Mouse (Mus musculus) brain, embryonic 14.5 days (tissue): ENCODE results near the gene Creb3l2. TPM values are rescaled to one million over a fixed set of nuclear protein-coding genes. Genes with fewer than 3 reads are reported as not detected.

Experiments
- DNase-seq: peaks from one replicate; pipeline ENCODE4 v3.0.0-alpha.2; 2011; ENCODE audit warnings: low read depth
- CTCF ChIP-seq: fragments of 200-500 bp; IDR thresholded peaks from 2 replicates; pipeline ENCODE4 v1.5.1; 2012; ENCODE audit warnings: inconsistent platforms, mild to moderate bottlenecking, moderate library complexity, borderline replicate concordance; ENCODE audit not compliant: insufficient read depth, insufficient read length; ENCODE audit errors: extremely low read depth
- POLR2A ChIP-seq: fragments of 200-500 bp; IDR thresholded peaks from 2 replicates; pipeline ENCODE4 v1.6.1; 2012; ENCODE audit warnings: mild to moderate bottlenecking, inconsistent platforms, borderline replicate concordance; ENCODE audit not compliant: poor library complexity, insufficient read depth, insufficient read length, severe bottlenecking; ENCODE audit errors: extremely low read depth
- polyA plus RNA-seq: library from polyadenylated mRNA; depleted of rRNA; stranded (reverse); fragments of >200 nt; gene quantifications from 2 replicates; pipeline ENCODE4 v1.2.3, GENCODE M21; 2012

Creb3l2 gene
- polyA plus RNA-seq, 1 experiment = 6.4 TPM

DNA sequence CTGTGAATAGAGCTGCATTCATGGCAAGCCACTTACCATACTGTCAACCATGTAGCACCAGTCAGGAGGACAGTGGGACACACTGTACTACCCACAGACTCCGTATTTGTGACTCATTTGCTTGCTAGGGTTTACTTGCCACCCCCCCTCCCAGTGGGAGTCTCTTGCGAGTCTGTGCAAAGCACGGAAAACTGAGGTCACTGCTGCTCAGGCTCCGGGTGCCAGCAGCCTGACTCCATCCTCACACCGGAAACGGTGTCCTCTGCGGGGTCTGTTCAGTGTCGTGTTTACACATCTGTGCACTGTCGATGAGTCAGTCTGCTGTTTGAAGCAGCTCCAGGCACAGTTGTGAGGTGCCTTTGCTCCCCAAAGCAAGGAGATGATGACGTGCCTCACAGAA lies 43.0 kb downstream of the Creb3l2 start:
- TF ChIP-seq POLR2A = no peak
- no peak for TF ChIP-seq CTCF
- DNase-seq = no peak

DNA sequence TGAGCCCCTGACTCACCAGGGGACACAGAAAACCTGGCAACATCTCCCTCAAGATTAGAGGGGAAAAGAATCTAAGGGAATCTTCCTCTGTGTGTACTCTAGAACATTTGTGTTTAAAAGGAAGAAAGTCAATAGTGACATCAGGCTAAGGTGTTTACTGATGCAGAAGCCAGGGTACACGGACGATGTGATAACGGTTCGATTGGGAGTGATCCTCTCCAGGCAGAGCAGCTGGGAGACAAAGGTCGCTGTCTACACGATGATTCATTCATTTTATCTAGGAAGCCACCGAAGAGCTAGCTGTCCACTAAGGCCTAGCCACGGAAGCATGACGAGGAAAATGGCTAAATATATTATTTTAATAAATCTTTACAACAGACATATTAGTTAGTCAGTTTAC lies 44.0 kb downstream of the Creb3l2 start:
- TF ChIP-seq CTCF = no peak
- no peak for TF ChIP-seq POLR2A
- DNase-seq = no peak

DNA sequence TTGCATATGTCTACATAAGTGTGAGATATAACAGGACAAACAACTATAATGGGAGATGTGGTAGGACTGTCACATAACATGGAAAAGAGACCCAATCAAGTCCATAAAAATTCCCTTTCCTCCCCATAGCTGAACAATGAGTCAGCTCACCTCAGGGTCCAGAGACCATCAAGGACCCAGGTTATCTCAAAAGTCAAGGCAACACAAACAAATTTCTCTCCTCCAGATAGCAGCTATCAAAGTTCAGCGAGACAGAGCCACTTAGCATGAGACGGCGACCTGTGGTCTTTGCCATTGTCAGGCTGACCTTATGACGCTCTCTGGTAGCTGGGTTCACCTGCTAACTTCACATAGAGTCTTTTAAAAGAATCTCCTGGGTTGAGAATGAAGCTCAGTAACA lies 44.7 kb downstream of the Creb3l2 start:
- TF ChIP-seq POLR2A (no peak), CTCF (no peak)
- no peak for DNase-seq

DNA sequence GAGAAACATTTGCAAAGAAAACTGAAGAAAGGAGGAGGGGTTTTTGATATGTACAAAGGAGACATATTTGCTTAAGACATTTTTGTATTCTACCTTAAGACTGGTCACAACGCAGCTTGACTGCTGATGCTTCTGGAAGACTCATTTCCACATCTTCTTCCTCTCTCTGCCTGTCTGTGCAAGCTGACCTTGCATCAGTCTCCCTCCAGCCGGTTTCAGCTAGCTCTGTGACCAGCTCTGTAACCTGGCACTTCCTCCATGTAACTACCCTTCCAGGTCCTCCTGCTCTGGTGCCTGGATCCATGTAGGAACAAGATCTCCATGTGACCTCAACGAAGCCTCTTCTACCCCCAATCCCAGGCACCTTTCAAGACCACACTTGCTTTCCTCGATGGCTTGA lies 45.8 kb downstream of the Creb3l2 start:
- TF ChIP-seq CTCF (no peak), POLR2A (no peak)
- DNase-seq = no peak

DNA sequence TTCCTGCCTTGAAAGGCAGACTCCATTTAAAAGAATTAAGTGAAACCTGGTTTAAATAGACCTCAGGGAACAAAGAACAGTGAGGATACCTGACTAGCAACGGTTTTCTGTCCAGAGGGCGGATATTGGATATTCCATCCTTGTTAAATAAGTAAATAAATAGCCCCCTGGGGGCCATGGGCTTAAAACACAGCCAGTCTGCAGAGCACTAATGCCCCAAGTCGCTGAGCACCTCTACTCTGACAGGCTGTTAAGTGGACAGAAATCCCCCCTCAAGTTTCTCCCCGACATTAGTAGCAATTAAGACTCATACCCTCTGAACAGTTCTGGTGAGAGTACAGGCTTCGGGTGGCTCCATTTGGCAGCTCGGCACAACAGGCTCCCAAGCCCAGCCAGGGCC lies 48.7 kb downstream of the Creb3l2 start:
- DNase-seq = no peak
- TF ChIP-seq CTCF (no peak), POLR2A (no peak)

DNA sequence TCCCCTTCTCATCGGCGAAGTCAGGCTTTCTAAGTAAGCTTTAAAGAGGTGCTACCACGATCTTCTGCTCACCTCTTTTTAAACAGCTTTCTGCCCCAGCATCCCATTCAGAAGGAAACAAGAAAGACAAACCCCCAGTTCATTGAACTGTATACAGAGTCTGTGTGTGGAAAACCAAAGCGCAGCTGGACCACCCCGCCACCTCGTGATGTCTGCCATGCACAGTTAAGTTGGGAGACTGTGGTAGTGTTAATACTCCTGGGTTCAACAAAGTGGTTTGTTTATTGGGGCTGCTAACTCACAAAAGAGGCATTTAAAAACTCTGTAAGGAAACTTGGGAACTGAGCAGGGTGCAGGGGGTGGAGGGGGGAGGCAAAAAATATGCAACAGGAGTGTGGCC lies 49.7 kb downstream of the Creb3l2 start:
- peak; percentile 26 for DNase-seq
- TF ChIP-seq CTCF (no peak), POLR2A (no peak)

DNA sequence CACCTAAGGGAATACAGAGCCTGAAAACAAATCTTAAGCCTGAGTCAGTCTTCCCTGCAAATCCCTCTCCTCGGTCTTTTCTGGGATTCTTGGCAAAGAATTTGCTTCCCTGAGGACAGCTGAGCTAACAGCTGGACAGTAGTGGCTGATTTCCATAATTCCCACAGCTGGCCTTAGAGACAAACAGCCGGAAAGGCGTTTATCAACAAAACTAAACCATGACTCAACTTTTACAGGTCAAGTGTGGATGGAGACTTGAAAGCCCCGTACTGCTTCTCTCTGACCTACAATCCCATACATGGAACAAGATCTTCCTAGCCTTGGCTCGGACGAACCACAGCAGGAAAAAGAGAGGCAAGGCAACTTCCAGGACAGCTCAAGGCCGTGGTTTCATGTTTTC lies 50.6 kb downstream of the Creb3l2 start:
- no peak for DNase-seq
- TF ChIP-seq POLR2A = no peak
- no peak for TF ChIP-seq CTCF

DNA sequence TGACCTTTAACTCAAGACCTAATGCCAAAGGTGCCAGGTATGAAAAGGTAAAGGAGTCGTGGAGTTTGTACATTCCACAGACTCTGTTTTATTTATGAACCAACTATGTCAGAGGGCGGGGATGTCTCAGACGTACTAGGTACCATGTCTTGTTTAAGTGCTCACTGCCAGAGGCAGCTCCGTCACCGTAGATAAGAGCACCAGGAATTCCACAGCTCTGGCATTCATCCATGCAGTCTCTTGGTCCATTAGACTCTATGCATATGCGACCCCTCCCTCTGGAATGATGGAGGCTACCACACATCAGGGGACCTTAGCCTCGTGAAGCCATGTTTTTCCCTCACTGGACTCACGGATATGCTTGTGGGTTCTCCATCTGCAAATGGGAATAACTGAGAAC lies 53.0 kb downstream of the Creb3l2 start:
- no peak for TF ChIP-seq CTCF
- TF ChIP-seq POLR2A = no peak
- DNase-seq = no peak

DNA sequence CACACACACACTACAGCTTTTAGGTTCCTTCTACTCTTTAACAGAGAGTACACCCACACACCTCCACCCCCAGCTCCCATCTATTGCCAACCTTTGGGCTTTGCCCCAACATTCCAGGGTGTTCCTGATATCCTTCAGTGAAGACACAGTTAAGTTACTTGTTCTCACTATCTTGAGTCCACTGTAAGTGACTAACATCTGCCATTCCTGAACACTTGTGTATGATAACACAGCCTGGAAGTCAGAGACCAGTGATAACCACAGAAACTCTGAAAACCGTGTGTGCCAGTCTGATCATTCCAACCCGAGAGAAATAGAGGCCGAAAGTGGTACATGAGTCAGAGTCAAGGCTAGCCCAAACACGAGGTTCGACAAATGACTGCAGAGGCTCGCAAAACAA lies 53.4 kb downstream of the Creb3l2 start:
- TF ChIP-seq POLR2A = no peak
- no peak for TF ChIP-seq CTCF
- no peak for DNase-seq

DNA sequence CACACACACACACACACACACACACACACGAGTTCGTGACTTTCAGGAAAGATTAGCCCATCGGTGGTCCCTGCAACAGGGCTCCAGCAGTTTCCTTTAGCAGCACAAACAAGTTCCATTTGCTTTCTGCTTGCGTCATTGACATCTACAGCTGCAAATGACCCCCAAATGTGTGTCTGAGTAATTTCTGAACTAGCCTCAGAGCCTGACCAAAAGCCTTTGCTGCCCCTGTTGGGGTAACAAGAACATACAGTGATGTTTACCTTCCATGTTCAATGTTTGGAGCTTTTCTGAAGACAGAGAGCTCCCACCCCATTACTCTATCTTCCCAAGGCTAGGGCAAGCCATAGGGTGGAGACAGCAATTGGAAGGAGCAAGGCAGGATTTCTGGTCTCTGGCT lies 54.7 kb downstream of the Creb3l2 start:
- no peak for DNase-seq
- TF ChIP-seq POLR2A (no peak), CTCF (no peak)

DNA sequence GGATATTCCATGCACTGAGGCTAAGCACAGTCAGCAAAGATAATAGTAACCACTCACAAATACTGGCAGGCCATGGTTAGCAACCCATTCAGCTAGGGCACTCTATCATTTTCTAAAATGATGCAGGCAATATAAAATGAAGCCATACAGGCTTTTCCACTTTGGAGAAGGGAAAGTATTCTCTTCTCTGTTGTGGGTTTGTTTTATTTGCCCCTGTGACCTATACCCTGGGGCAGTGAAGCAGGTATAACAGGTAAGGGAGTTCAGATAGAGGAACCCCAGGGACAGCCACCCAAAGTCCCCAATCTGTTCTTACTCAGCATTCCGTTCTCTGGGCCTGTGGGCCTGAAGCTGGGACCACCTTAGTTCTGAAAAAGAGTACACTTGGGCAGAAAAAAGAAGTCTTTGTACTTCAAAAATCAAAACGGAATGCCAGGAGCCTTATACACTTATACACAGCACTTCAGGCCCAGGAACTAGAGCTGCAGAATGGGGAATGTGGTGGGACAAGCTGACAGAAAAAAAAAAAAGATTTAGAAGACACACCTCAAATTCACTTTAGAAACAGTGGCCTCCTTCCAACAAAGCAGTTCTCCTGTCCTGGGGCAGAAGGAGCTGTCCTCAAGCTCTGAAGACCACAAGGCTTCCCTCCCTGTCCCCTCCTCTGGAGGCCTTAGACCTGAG lies 56.2 kb downstream of the Creb3l2 start:
- no peak for TF ChIP-seq POLR2A
- no peak for TF ChIP-seq CTCF
- no peak for DNase-seq

DNA sequence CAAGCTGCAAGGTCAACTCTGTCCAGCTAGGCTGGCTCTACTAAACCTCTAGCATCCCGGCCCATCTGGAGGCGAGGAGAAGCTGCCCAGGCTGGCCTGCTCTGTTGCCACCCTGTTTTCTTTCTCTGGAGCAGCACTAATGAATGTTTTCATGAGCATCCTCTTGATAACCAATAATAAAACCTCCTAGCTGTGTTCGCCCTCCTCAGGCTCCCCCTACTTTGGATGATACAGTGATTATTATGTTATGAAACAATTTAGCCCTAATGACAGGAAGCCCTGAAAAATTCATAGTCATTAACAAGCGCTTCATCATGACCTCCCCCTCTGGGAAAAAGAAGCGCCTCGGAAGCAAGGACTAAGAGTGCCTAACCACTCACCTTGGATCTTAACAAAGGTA lies 59.2 kb downstream of the Creb3l2 start:
- TF ChIP-seq CTCF = no peak
- TF ChIP-seq POLR2A = no peak
- no peak for DNase-seq
